Mouse (Mus musculus) forebrain, embryonic 10.5 days (tissue): ENCODE data around the gene Rrbp1. TPM values are rescaled to one million over a fixed set of nuclear protein-coding genes. Genes with fewer than 3 reads are reported as not detected.

Source experiments
- DNase-seq: peaks from one replicate; pipeline ENCODE4 v3.0.0-alpha.2; 2017; ENCODE audit warnings: low spot score; ENCODE audit errors: extremely low spot score
- H3K27ac ChIP-seq: fragments of 300-500 bp; sonication (generic); 2 replicates; pipeline ENCODE4 v1.5.1; 2016; ENCODE audit warnings: mild to moderate bottlenecking
- H3K27me3 ChIP-seq: fragments of 300-500 bp; sonication (generic); 2 replicates; pipeline ENCODE4 v1.6.1; 2016; ENCODE audit warnings: mild to moderate bottlenecking; ENCODE audit not compliant: poor library complexity, severe bottlenecking
- H3K36me3 ChIP-seq: fragments of 300-500 bp; sonication (generic); replicated peaks from 2 replicates; pipeline ENCODE4 v1.6.1; 2016; ENCODE audit warnings: mild to moderate bottlenecking, moderate library complexity
- H3K4me1 ChIP-seq: fragments of 300-500 bp; sonication (generic); 2 replicates; pipeline ENCODE4 v1.6.1; 2016
- H3K4me3 ChIP-seq: fragments of 300-500 bp; sonication (generic); 2 replicates; pipeline ENCODE4 v1.5.1; 2016; ENCODE audit warnings: mild to moderate bottlenecking, moderate library complexity
- H3K9me3 ChIP-seq: fragments of 300-500 bp; sonication (generic); 2 replicates; pipeline ENCODE4 v1.6.1; 2016; ENCODE audit warnings: mild to moderate bottlenecking, moderate library complexity
- WGBS: fragments of 180-500 bp; shearing (Covaris S2); methylation state at CpG from one replicate; pipeline ENCODE4 v1.1.7; 2016; 5-methylcytosine and 5-hydroxymethylcytosine counted together
- polyA plus RNA-seq: library from polyadenylated mRNA; unstranded; fragments of >200 nt; fragmentation: Nextera tagmentation; extraction: Ambion mirVana; gene quantifications from 2 replicates; pipeline ENCODE4 v1.2.1, GENCODE M21; 2016

Gene Rrbp1
- polyA plus RNA-seq, 1 experiment from 2014 or later, result 44.6 TPM

DNA sequence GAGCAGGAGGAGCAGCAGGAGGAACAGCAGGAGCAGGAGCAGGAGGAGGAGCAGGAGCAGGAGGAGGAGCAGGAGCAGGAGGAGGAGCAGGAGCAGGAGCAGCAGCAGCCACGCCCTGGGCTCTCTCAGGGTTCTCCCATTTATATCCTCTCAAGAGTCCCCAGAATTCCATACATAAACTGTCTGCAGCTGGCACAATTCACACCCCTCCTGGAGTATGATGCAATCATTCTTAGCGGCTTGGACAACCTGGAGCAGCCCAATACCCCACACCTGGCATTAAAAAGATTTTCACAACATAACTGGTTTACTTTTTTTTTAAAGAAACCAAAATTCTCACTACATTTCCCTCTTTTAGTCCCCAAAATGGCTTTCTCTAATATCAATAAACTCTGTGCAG is 8.9 kb upstream of the Rrbp1 start:
- no peaks in the 10 kb centered on the region for H3K9me3 ChIP-seq
- H3K27ac ChIP-seq, result no peak overlapping the region
- H3K4me1 ChIP-seq, result peaks cover 17% of the 10 kb centered on the region
- DNase-seq, result no peak
- peaks cover 11% of the 10 kb centered on the region for H3K27me3 ChIP-seq
- 79% methylated on average over 2 of the region's 2 CpGs for WGBS
- H3K4me3 ChIP-seq, result no peak overlapping the region
- H3K36me3 ChIP-seq, result no peaks in the 10 kb centered on the region

GRCm38 (mm10) chr2:144015861-144016260 is 4.8 kb upstream of the Rrbp1 start:
- H3K4me3 ChIP-seq, result no peak overlapping the region
- no peak for DNase-seq
- H3K27ac ChIP-seq, result no peak overlapping the region
- H3K36me3 ChIP-seq, result no peaks in the 10 kb centered on the region
- H3K9me3 ChIP-seq, result no peaks in the 10 kb centered on the region
- 88% methylated on average over 9 of the region's 9 CpGs for WGBS
- H3K4me1 ChIP-seq, result 0 out of 2 replicates have a peak, but pooled peaks cover 2% of the 10 kb centered on the region
- peaks cover 11% of the 10 kb centered on the region for H3K27me3 ChIP-seq

DNA sequence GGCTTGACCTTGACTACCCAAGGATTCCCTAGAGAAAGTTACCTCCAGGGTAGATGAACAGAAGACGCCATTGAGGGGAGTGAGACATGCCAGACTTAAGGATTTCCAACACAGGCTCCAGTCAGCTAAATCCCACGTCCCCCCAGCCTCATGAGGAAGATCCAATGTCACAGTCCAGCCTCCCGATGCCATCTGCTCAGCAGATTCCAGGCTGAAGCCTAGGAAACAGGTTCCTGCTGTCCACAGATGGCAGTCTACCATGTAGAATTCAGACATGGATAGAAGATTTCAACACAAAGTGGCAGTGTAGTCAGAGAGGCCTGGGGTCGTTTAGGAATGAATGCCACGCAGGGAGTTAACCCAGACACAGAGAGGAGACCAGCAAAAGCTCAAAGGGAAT is 3.4 kb upstream of the Rrbp1 start:
- WGBS, result 61% methylated on average over 5 of the region's 5 CpGs
- Histone ChIP-seq H3K36me3 (no peaks in the 10 kb centered on the region), H3K27me3 (peaks cover 5% of the 10 kb centered on the region), H3K4me3 (no peak overlapping the region), H3K9me3 (no peaks in the 10 kb centered on the region), H3K4me1 (peaks cover 11% of the 10 kb centered on the region), H3K27ac (no peak overlapping the region)
- DNase-seq, result no peak

- no peaks in the 10 kb centered on the region for H3K36me3 ChIP-seq
- peaks cover 14% of the 10 kb centered on the region for H3K4me1 ChIP-seq
- no peaks in the 10 kb centered on the region for H3K9me3 ChIP-seq
- H3K27ac ChIP-seq, result no peak overlapping the region
- no peak for DNase-seq
- 94% methylated on average over 11 of the region's 11 CpGs for WGBS
- H3K27me3 ChIP-seq, result 0 out of 2 replicates have a peak, but pooled peaks cover under 1% of the 10 kb centered on the region
- no peak overlapping the region for H3K4me3 ChIP-seq
Measured at GRCm38 (mm10) chr2:144014051-144014450, 3.0 kb upstream of the Rrbp1 start.

DNA sequence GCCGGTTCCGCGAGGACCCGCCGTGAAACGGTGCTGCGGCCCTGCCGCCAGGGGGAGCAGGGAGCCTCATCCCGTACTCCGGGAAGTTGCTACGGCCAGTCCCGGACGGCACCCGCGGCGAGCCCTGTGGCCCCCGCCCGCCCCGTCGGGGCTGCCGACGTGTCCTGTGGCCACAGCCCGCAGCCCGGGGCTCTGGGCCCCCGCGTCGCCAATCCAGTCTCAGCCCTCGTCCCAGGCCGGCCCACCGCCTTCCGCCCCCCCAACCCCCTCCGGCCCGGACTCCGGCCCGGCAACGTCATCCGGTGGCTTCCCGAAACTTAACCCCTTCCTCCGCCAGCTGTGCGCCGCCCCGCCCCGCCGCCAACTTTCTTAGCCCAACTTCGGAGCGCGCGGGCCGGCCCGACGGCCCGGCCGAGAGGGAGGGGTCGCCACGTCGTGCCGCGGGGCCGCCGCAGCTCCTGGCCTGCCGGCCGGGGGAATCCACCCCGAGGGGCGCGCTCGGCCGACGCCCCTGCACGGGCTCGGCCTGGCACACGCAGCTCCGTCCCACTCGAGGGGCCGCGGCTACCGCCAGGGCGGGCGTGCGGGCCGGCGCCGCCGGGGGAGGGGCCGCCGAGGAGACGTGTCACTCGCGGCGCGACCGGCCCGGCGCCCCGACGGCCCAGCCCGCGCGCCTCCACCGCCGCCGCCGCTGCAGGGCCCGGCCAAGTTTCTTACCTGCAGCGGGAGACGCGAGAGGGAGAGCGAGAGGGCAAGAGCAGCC is 600 bp downstream of the Rrbp1 start:
- no peaks in the 10 kb centered on the region for H3K9me3 ChIP-seq
- H3K27me3 ChIP-seq, result no peaks in the 10 kb centered on the region
- peak overlapping the region; percentile 92 for H3K27ac ChIP-seq
- peak overlapping the region; percentile 85 for H3K4me3 ChIP-seq
- peaks cover 14% of the 10 kb centered on the region for H3K4me1 ChIP-seq
- WGBS, result under 1% methylated on average over 104 of the region's 107 CpGs
- peak; percentile 79 for DNase-seq
- H3K36me3 ChIP-seq, result no peaks in the 10 kb centered on the region; the same call in 1 of the 2 replicates

- H3K4me3 ChIP-seq, result peak overlapping the region; percentile 85
- no peaks in the 10 kb centered on the region for H3K27me3 ChIP-seq
- peak overlapping the region; percentile 92 for H3K27ac ChIP-seq
- peaks cover 17% of the 10 kb centered on the region for H3K4me1 ChIP-seq
- DNase-seq, result no peak
- no peaks in the 10 kb centered on the region for H3K9me3 ChIP-seq
- WGBS, result 3% methylated on average over 30 of the region's 30 CpGs
- no peaks in the 10 kb centered on the region; the same call in 1 of the 2 replicates for H3K36me3 ChIP-seq
Measured at GRCm38 (mm10) chr2:144009551-144010281, 1.3 kb downstream of the Rrbp1 start.

DNA sequence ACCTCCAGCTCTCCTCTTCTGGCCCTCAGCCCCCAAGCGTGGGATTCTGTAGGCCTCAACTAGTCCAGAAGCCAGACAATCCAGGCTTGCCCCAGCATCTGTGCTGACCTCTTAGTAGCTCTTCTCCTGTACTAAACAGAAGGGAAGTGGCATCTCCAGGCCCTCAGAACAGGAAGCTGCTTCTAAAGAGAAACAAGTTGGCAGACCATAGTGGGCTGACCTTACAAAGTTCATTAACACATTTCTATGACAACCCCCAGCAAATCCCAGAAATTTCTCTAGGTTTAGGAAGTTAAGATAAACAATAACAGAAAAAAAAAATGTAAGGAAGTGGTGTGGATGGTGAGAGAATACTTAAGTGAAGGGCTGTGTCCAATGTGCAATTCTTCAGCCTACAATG is 2.0 kb downstream of the Rrbp1 start:
- Histone ChIP-seq H3K4me1 (peaks cover 17% of the 10 kb centered on the region), H3K27ac (no peak overlapping the region), H3K36me3 (no peaks in the 10 kb centered on the region; the same call in 1 of the 2 replicates), H3K9me3 (no peaks in the 10 kb centered on the region), H3K4me3 (peak overlapping the region; percentile 85; the same call in 1 of the 2 replicates), H3K27me3 (no peaks in the 10 kb centered on the region)
- 86% methylated on average over 1 of the region's 1 CpGs for WGBS
- no peak for DNase-seq

- Histone ChIP-seq H3K27me3 (no peaks in the 10 kb centered on the region), H3K4me3 (no peak overlapping the region), H3K27ac (no peak overlapping the region), H3K9me3 (no peaks in the 10 kb centered on the region), H3K4me1 (peaks cover 17% of the 10 kb centered on the region), H3K36me3 (no peaks in the 10 kb centered on the region; the same call in 1 of the 2 replicates)
- 93% methylated on average over 4 of the region's 4 CpGs for WGBS
- no peak for DNase-seq
Measured at GRCm38 (mm10) chr2:144007211-144007610, 3.9 kb downstream of the Rrbp1 start.

DNA sequence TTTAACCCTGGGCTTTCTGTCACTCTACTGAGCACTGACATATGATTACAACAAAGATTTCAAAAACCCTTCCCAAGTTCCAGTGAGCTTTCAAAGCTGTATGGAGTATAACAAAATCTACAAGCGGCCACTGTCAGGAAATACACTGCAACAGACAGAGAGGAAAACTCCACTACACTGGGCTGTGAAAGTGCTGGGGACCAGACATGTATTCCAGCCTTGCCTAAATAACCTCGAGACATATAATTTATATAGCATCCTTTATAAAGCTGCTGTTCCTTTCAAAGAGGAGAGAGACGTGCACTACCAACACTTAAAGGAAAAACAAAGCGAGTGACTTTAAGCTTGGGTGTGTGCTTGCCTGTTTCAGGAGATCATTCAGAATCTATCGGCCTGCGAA is 4.4 kb downstream of the Rrbp1 start:
- Histone ChIP-seq H3K27me3 (no peaks in the 10 kb centered on the region), H3K27ac (no peak overlapping the region), H3K9me3 (no peaks in the 10 kb centered on the region), H3K4me1 (peaks cover 17% of the 10 kb centered on the region), H3K36me3 (no peaks in the 10 kb centered on the region; the same call in 1 of the 2 replicates), H3K4me3 (no peak overlapping the region)
- no peak for DNase-seq
- 92% methylated on average over 6 of the region's 6 CpGs for WGBS

- Histone ChIP-seq H3K4me1 (peaks cover 14% of the 10 kb centered on the region), H3K27me3 (no peaks in the 10 kb centered on the region), H3K27ac (no peak overlapping the region), H3K4me3 (no peak overlapping the region), H3K36me3 (no peaks in the 10 kb centered on the region; the same call in 1 of the 2 replicates), H3K9me3 (no peaks in the 10 kb centered on the region)
- no peak for DNase-seq
- 85% methylated on average over 6 of the region's 6 CpGs for WGBS
Measured at GRCm38 (mm10) chr2:144005166-144005955, 5.7 kb downstream of the Rrbp1 start.

DNA sequence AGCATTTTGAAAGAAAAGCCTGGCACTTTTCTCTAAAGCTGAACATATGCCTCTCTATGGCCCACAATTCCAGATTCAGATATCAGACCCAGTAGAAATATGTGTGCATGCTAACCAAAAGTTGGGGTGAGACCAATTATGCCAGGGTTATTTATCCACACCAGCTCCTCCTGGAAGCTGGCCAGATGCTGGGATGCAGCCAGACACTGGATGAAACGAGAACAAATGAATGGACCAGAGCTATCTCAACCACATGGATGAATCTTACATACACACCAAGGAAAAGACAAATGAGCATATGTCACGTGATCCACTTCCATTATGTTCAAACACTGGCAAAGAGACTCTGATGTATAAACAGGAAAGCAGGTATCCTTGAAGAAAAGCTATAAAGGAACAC is 7.5 kb downstream of the Rrbp1 start:
- no peaks in the 10 kb centered on the region for H3K9me3 ChIP-seq
- H3K27ac ChIP-seq, result no peak overlapping the region
- H3K36me3 ChIP-seq, result peaks cover 3% of the 10 kb centered on the region; the same call in 1 of the 2 replicates
- 90% methylated on average over 2 of the region's 2 CpGs for WGBS
- DNase-seq, result no peak
- H3K27me3 ChIP-seq, result no peaks in the 10 kb centered on the region
- H3K4me3 ChIP-seq, result no peak overlapping the region
- 0 out of 2 replicates have a peak, but pooled peaks cover 3% of the 10 kb centered on the region for H3K4me1 ChIP-seq

DNA sequence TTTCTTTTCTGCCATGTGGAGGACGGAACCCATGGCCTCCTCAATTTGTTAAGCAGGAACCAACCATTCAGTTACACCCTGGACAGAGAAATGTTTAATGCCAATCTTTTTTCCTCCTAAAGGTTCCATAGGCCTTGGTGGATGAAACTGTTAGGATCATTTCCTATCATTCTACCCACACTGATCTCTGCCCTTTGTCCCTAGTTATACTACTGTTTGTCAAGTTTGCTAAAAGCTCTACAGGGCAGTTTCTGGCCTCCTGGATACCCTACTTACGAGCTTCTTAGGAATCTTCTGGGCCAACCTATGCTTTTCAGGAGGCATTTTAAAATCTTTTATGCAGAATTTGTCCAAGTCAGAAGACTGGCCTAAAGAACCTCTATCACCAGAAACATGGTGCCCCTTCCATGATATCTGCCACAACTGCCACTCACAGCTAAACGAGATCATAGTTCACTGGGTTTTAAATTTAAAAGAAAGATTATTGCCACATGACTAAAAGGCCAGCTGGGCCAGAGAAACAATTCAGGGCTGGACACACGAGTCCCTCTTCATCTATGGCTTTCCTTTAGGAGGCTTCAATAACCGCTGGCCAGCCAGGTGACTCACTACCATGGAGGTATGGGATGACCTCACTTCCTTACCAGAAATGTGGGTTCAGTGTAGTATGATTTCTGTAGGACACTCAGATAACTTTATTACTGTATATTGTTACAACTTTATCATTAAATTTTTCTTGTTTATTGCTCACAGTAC is 8.7 kb downstream of the Rrbp1 start:
- H3K27me3 ChIP-seq, result no peaks in the 10 kb centered on the region
- no peak for DNase-seq
- H3K27ac ChIP-seq, result no peak overlapping the region
- 0 out of 2 replicates have a peak, but pooled peaks cover 3% of the 10 kb centered on the region for H3K4me1 ChIP-seq
- 0 out of 2 replicates have a peak, but pooled peaks cover 4% of the 10 kb centered on the region for H3K36me3 ChIP-seq
- H3K4me3 ChIP-seq, result no peak overlapping the region
- WGBS, result 88% methylated on average over 5 of the region's 5 CpGs
- H3K9me3 ChIP-seq, result no peaks in the 10 kb centered on the region
